Mouse (Mus musculus) right cerebral cortex, postnatal 4 days (tissue): ENCODE data around the gene Zmynd15.
A peak's percentile ranks its signal among the peaks of the same experiment; 100 is the strongest.
"Not testable (repeated sequence)": the region's sequence is repeated elsewhere in the genome, so short reads cannot be mapped to it uniquely, and the experiment has no call there.

Source experiments
- DNase-seq: peaks from one replicate; pipeline ENCODE4 v3.0.0-alpha.2; 2022

Gene Zmynd15

GRCm38 (mm10) chr11:70450926-70451325 lies 8.3 kb upstream of the Zmynd15 start:
- no peak for DNase-seq

- peak; percentile 89 for DNase-seq
Measured at GRCm38 (mm10) chr11:70451797-70452498, 7.3 kb upstream of the Zmynd15 start, which contains the start of gene Med11. Med11 (plus strand) TSS chr11:70451919.

- no peak for DNase-seq
Measured at GRCm38 (mm10) chr11:70453261-70454044, 5.8 kb upstream of the Zmynd15 start.

GRCm38 (mm10) chr11:70459601-70460101 lies 418 bp downstream of the Zmynd15 start, which contains the start of gene Cxcl16:
Cxcl16 (minus strand) TSS chr11:70459984.
- no peak for DNase-seq

GRCm38 (mm10) chr11:70463970-70464369 lies 4.7 kb downstream of the Zmynd15 start:
- DNase-seq, result no peak

- no peak for DNase-seq
Measured at GRCm38 (mm10) chr11:70465211-70465610, 6.0 kb downstream of the Zmynd15 start.

GRCm38 (mm10) chr11:70465824-70466223 lies 6.6 kb downstream of the Zmynd15 start:
- peak; percentile 46 for DNase-seq

GRCm38 (mm10) chr11:70467902-70468619 lies 8.8 kb downstream of the Zmynd15 start:
- DNase-seq, result no peak

GRCm38 (mm10) chr11:70469764-70470163 lies 10.5 kb downstream of the Zmynd15 start:
- no peak for DNase-seq

GRCm38 (mm10) chr11:70472716-70473115 lies 13.5 kb downstream of the Zmynd15 start:
- no peak for DNase-seq

GRCm38 (mm10) chr11:70473291-70473690 lies 14.1 kb downstream of the Zmynd15 start:
- not testable (repeated sequence) for DNase-seq

- no peak for DNase-seq
Measured at GRCm38 (mm10) chr11:70474872-70475534, 15.8 kb downstream of the Zmynd15 start.

GRCm38 (mm10) chr11:70485498-70485897 lies 26.3 kb downstream of the Zmynd15 start:
- DNase-seq, result no peak

GRCm38 (mm10) chr11:70487816-70488215 lies 28.6 kb downstream of the Zmynd15 start:
- no peak for DNase-seq

- DNase-seq, result no peak
Measured at GRCm38 (mm10) chr11:70489138-70489537, 29.9 kb downstream of the Zmynd15 start.

- DNase-seq, result no peak
Measured at GRCm38 (mm10) chr11:70489684-70490083, 30.5 kb downstream of the Zmynd15 start.

GRCm38 (mm10) chr11:70499566-70500475 lies 40.6 kb downstream of the Zmynd15 start:
- DNase-seq, result no peak

GRCm38 (mm10) chr11:70500476-70500812 lies 41.2 kb downstream of the Zmynd15 start:
- DNase-seq, result no peak

GRCm38 (mm10) chr11:70502018-70502417 lies 42.8 kb downstream of the Zmynd15 start:
- DNase-seq, result no peak

- no peak for DNase-seq
Measured at GRCm38 (mm10) chr11:70504970-70505369, 45.7 kb downstream of the Zmynd15 start, which contains the start of gene Tm4sf5. Tm4sf5 (plus strand) TSS chr11:70505244.

- DNase-seq, result peak; percentile 51
Measured at GRCm38 (mm10) chr11:70506385-70506784, 47.2 kb downstream of the Zmynd15 start.
